Mouse (Mus musculus): ENCODE results near the gene Rapgef6.

Gene Rapgef6

DNA sequence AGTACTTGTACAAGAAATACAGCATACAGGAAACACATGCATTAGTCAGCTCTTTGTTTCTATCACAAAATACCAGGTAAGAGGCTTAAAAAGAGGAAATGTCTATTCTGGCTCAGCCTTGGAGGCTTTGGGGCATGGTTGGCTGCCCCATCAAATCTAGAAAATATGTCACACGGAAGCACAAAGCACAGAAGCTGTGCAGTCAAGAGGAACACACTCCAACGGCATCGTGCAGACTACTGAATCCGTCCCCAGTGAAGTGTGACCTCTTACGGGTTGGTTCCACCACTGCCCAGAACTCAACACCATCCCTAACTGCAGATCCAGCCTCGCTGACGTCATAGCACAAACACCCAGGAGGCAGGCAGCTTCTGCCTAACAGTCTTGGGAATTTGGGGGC is 210.9 kb downstream of the Rapgef6 start:
- no peak for DNase-seq (ENCODE audit: low spot score in 2 of 2)

DNA sequence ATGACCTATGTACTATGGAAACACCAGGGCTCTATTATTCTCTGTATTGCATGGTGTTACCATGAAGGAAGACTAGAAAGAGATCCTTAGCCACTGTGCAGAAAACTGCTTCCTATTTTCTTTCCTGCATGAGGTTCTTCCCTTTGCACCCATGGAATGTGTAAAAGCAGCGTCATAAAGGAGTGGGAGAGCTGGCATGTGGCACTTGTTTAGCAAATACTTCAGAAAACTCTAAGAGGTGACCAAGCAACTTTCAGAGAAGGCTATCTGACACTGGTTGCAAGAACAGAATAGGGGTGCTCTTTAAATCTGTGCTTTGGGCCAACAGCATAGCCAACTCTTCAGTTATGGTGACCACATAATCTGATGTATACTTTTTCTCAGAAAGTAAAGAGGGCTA is 212.5 kb downstream of the Rapgef6 start:
- no peak for DNase-seq (ENCODE audit: low spot score in 2 of 2)

DNA sequence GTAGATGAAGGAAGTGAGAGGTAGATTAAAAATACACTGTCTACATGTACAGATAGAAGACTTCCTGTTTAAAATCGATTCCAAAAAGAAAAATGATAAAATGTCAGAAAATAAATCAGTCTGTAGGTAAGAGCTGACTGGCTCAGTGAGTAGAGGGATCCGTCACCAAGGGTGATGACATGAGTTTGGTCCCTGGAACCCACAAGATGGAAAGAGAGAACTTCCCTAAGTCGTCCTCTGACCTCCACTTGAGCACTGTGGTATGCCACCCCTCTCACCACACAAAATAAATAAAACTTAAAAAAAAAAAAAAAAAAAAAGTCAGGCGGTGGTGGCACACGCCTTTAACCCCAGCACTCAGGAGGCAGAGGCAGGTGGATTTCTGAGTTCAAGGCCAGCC is 214.3 kb downstream of the Rapgef6 start:
- DNase-seq (ENCODE audit: low spot score in 2 of 2) = no peak

DNA sequence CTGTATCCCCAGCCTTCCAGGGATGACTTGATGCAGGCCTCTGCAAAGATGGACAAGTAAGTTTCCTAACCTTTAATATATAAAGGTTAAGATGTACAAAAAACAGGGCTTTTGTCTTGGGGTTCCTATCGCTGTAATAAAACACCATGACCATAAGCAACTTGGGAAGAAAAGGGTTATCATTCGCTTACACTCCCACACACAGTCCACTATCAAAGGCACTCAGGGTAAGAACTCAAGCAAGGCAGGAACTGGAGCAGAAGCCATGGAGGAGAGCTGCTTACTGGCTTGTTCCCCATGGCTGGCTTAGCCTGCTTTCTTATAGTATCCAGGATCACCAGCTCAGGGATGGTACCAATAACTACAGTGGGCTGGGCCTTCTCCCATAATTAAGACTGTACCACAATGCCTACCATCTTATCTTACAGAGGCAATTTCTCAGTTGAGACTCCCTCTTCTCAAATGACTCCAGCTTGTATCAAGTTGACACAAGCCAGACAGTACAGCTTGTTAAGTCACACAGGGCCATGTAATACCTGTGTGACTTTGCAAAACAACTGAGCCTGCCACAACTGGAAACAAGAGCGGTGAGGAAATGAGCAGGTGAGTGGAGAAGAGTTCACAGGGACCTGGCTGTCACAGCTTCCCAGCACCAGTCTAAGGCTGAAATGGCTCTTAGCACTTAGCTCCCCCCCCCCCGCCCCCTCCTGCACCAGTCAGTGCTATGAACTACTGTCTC is 216.5 kb downstream of the Rapgef6 start:
- DNase-seq (ENCODE audit: low spot score in 2 of 2) = no peak

DNA sequence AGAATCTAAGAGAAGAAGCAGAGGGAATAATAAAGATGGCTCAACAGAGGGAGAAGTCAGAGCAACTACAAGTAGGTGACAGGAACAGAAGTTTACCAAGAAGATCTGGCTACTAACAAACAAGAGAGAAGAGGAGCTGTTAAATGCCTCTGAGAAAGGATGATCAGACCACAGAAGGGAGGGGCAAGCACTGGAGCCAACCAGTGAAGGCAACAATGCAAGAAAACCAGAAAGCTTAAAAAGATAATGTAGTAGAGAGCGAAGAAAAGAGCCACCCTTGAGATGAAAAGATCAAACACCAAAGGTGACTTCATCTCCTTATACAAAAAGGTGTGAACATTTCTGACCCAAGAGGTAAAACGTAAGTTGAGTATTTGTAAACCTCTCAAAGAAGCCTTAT is 218.7 kb downstream of the Rapgef6 start:
- no peak for DNase-seq (ENCODE audit: low spot score in 2 of 2)

DNA sequence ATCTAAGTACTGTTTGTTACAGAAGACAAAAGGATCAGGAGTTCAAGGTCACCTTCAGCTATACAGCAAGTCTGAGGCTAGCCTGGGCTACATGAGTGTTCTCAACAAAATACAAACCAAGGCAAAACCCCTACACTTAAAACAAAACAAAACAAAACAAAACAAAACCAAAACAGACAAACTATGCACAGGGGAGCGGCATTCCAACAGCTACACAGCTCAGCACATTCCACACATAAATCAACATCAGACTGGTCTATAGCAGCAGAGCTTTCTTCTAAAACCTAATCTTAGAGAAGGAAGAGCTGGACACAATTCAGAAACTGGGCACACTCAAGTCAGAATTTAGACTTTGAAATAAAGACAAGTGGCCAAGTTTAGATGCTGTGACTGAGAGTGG is 221.6 kb downstream of the Rapgef6 start:
- no peak for DNase-seq (ENCODE audit: low spot score in 2 of 2)

Measured in frontal cortex, postnatal 10 days (tissue).